Mouse (Mus musculus) left cerebral cortex, adult 11 months (tissue): Measurements from ENCODE around the gene Trpv4.

Experiments
- DNase-seq: peaks from one replicate; pipeline ENCODE4 v3.0.0; 2022; ENCODE audit warnings: low spot score

Gene Trpv4

GRCm38 (mm10) chr5:114658255-114658654, at the start of gene Trpv4:
Gene Trpv4 (minus strand): TSS chr5:114658421.
- no peak for DNase-seq

GRCm38 (mm10) chr5:114707265-114708068, 49.2 kb upstream of the Trpv4 start, which contains the start of gene Tchp:
Gene Tchp (plus strand): TSS chr5:114707760.
- peak; percentile 82 for DNase-seq

- DNase-seq: no peak
Measured at GRCm38 (mm10) chr5:114702403-114703392, 44.5 kb upstream of the Trpv4 start.

- no peak for DNase-seq
Measured at GRCm38 (mm10) chr5:114699015-114699414, 40.8 kb upstream of the Trpv4 start.

GRCm38 (mm10) chr5:114698044-114698746, 40.0 kb upstream of the Trpv4 start:
- peak; percentile 51 for DNase-seq

- DNase-seq: no peak
Measured at GRCm38 (mm10) chr5:114696939-114697338, 38.7 kb upstream of the Trpv4 start.

GRCm38 (mm10) chr5:114695775-114696174, 37.6 kb upstream of the Trpv4 start:
- no peak for DNase-seq

- DNase-seq: peak; percentile 93
Measured at GRCm38 (mm10) chr5:114690633-114691567, 32.7 kb upstream of the Trpv4 start, which contains the start of gene Gltp. Gene Gltp (minus strand): TSS chr5:114690984.

GRCm38 (mm10) chr5:114689700-114690366, 31.6 kb upstream of the Trpv4 start:
- no peak for DNase-seq

GRCm38 (mm10) chr5:114688703-114689102, 30.5 kb upstream of the Trpv4 start:
- no peak for DNase-seq

- no peak for DNase-seq
Measured at GRCm38 (mm10) chr5:114687901-114688300, 29.7 kb upstream of the Trpv4 start.

GRCm38 (mm10) chr5:114686726-114687210, 28.5 kb upstream of the Trpv4 start:
- no peak for DNase-seq

GRCm38 (mm10) chr5:114685986-114686385, 27.8 kb upstream of the Trpv4 start:
- no peak for DNase-seq

GRCm38 (mm10) chr5:114681717-114682116, 23.5 kb upstream of the Trpv4 start:
- no peak for DNase-seq

GRCm38 (mm10) chr5:114680676-114681285, 22.6 kb upstream of the Trpv4 start:
- DNase-seq: no peak

GRCm38 (mm10) chr5:114679841-114680591, 21.8 kb upstream of the Trpv4 start:
- no peak for DNase-seq

GRCm38 (mm10) chr5:114674594-114674993, 16.4 kb upstream of the Trpv4 start:
- DNase-seq: no peak

GRCm38 (mm10) chr5:114673114-114673513, 14.9 kb upstream of the Trpv4 start:
- no peak for DNase-seq

GRCm38 (mm10) chr5:114669014-114669413, 10.8 kb upstream of the Trpv4 start:
- no peak for DNase-seq
